Mouse (Mus musculus) mature B cell (primary cell): ENCODE results near the gene Rhbdf2.

Experiments used
- in situ Hi-C: fragments of 300-500 bp; cut with MboI; formaldehyde crosslinking; loops from 2 replicates; pipeline ENCODE4 v1.14.3; 2019

The Rhbdf2 gene

DNA sequence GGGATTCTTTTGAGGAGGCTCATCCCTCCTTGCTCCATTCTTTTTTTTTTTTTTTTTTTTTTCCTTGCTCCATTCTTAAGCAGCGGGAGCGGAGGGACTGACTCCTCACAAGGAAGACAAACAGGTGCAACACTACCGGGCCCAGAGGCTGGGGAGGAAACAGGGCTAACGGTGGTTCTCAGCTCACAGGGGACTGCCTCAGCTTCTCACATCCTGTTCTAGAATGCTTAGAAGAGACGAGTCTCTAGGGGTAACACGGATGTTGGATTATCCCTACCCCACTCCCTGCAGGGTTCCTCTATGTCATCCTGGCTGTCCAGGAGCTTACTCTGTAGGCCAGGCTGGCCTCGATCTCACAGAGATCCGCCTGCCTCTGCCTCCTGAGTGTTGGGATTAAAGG is 37.2 kb downstream of the Rhbdf2 start:
- in situ Hi-C loops, result no loop called here

DNA sequence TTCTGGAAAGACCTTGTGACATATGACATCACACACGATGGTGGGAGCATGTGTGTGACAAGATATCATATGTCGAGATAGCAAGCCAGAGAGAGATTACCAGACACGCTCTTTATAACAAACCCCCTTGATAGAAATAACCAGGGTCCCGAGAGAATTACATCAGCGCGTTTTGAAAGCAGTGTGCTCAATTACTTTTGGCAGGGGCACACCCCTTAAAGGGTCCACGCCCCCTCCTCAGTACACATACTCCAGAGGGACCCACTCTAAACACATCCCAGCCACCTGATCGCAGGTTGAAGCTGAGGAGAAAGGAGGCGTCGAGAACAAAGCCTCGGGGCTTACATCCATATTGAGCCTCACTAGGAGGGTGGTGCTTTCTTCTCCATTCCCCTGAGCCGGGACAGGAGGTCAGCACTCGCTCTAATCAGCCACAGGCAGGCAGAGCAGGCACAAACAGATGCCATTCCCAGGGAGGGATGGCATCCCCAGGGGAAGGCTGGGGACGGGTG is 37.7 kb downstream of the Rhbdf2 start:
- in situ Hi-C loops, result no loop called here

DNA sequence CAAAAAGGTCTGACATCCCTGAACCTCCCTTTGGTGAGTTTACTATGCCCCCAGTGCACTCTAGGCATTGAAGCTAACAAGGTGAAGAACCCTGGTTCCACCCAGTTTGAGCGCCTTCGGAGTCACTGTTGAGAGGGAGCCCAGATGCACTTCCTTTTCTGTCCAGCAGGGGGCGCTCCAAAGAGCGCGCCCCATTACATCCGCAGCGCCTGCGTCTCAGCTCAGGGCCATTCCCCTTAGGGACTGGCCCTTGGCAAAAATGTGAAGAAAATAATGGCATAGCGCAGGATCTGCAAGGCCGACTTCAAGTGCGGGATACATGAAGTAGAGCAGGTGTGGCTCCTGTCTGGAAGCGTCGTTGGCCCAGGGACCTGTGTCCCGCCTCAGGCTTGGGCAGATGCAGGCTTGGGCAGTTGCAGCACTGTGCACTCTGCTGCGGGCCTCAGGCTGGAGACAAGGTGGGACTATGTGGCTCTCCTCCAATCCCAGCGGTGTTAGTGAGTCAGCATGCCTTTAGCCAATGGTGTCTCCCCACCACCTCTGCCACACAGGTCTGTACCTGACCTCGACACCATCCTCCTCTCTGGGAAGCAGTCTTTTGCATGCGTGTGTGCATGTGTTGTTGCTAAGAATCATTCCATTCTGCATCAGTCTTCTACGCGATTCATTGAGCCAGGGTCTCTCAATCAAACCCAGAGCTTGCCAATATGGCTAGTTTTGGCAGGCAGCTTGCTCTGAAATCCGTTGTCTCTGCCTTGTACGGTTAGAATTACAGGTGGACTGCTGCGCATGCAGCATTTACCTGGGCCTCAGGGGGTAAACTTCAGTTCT is 39.8 kb downstream of the Rhbdf2 start:
- in situ Hi-C loops, result no loop called here

DNA sequence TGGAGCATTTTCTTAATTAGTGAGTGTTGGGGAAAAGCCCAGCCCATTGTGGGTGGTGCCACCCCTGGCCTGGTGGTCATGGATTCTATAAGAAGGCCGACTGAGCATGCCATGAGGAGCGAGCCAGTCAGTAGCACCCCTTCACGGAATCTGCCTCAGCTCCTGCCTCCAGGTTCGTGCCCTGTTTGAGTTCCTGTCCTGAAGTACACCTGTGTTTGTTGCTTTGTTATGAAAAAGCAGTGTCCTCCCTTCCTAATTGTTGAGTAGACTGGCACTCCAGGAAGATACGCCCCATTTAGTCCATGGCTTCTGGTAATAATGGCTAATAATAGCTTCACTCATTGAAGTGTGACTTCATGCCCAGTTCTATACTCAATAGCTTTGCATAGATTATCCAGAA is 40.5 kb downstream of the Rhbdf2 start, which contains the start of gene Aanat:
Gene Aanat (plus strand): TSS at position 123 of the 400 bp plus-strand sequence.
- in situ Hi-C loops, result no loop called here

DNA sequence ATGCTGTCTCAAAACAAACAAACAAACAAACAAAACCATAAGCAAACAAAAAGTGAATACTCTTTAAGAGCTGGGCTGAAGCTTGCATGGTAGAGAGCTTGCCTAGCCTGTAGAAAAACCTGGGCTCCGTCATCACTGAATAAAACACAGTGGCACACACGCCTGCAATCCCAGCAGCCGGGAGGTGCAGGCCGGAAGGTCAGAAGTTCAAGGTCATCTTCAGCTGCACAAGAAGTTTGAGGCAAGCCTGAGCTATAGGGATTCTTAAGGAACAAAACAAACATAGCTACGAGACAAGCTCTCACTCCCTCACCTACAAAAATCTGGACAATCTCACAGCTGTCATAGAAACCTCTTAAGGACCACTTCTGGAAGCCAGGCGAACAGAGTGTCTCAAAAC is 41.1 kb downstream of the Rhbdf2 start:
- in situ Hi-C loops, result no loop called here

DNA sequence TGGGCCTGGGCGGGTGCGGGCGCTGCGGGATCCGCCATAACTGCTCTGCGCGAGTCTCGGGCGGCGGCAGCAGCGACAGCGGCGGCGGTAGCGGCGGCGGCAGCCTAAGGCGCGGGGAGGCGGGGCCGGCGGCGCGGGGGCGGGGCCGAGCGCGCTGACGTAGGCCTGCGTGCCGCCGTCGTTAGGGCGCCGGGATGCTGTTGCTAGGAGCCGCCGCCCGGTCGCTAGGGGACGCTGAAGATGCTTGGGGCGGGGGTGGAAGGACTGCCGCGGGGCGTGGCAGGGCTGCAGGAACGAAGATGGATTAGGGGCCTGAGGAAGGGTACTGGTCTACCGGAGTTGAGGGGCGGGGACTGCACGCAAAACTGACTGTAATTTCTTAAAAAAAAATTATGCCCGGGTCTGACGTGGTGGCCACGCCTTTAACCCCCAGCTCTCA is 45.4 kb downstream of the Rhbdf2 start, which contains the start of gene Ube2o:
Gene Ube2o (minus strand): TSS at position 72 of the 439 bp plus-strand sequence.
- in situ Hi-C loops, result no loop called here

DNA sequence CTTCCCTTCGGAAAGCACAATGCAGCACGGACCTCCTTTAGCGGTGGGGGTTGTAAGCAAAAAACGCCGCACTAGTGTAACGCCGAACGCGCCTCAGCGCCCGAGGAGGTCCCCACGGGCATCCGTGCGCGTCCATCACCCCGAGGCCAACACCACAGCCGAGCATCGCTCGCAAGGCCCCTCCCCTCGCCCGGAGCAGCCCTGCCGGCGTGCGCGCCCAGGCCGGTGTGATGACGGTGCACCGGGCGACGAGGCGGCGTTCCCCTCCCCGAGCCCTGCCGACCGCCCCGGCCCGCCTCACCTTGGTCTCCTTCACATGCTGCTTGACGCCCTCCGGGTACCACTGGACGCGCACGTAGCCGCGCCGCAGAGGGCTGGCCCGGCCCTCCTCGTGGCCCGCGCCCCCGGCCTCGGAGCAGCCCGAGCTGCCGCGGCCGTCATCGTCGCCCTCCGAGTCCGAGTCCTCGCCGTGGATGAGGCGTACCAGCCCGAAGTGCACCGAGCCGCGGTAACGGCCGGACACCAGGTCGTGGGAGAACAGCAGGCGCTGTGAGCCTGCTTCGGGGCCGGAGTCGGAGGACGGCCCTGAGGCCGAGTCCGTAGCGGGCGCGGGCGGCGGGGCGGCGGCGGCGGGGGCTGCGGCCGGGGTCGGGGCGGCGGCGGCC is 46.0 kb downstream of the Rhbdf2 start:
- in situ Hi-C loops, result no loop called here

DNA sequence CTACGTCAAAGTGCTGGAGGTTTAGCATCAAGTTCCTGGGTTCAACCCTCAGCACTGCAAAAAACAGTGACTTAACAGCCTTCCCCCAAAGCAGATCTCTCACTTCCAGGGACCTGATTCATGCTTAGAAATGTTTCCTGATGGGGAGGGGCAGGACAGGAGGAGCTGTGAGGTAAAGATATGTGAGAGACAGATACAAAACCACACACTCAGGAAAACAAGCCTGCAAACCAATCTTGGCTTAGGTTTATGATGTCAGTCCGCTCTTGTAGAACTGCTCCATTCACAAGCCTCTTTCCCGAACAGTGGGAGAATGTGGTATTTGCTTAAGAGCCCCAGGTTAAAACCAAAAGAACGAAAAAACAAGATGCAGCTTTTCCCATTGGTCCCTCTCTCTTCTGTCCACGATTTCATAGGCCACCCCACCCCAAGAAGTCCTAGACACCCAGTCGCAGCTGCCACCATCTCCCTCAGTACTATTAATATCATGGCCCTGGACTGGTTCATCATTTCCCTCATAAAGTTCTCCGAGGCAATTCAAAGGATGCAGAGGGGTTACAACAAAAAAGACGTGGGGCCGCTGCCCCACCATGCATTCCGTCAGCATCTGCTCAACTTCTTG is 46.7 kb downstream of the Rhbdf2 start:
- in situ Hi-C loops, result no loop called here

DNA sequence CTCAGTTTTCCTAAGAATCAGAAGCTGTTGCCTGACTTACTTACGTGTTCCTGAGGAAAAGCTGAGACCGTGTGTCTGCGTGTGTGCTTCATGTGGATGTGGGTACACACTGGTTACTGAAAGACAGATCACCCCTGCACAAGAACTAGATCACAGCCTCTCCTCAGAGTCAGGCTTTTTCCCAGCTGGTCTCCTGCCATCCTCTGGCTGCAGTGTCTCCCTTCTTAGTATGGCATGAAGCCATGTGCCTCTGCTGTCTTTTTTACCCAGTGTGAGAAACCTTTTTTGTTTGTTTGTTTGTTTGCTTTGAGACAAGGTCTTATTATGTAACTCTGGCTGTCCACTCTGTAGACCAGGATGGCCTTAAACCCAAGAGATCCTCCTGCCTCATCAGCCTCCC is 47.5 kb downstream of the Rhbdf2 start:
- in situ Hi-C loops, result no loop called here

DNA sequence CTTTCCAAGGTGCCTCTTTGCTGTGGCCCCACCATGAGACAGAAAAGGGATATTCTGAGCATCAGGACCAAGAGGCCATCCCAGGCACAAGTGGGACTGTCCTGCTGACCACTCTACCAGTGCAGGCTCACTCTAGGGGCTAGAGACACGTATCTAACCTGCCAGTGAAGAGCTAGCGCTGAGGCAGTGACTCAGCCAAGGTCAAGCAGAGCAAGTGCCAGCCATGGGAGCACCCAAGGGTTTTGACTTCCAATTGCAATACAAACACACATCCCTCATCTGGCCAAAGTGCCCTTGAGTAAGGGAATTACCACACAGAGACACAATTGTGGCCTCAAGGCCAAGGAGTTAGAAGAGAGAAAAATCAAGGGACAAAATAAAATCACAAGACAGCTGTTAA is 51.4 kb downstream of the Rhbdf2 start:
- in situ Hi-C loops, result no loop called here

DNA sequence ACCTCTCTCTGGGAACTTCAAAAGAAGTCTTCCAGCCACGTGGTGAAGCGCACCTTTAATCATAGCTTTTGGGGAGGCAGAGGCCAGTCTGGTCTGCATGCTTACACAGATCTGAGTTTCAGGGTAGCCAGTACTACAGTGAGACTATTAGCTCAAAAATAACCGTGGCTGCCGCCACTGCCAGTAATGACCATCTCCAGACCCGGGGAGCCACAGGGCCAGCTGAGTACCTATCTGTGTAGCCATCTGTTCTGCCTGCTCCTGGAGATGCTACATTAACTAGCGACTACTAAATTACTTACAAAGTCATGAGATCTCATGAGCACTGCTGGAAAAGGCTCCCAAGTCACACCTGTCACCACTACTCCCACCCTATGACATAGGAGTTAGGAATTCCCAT is 51.8 kb downstream of the Rhbdf2 start:
- in situ Hi-C loops, result no loop called here

DNA sequence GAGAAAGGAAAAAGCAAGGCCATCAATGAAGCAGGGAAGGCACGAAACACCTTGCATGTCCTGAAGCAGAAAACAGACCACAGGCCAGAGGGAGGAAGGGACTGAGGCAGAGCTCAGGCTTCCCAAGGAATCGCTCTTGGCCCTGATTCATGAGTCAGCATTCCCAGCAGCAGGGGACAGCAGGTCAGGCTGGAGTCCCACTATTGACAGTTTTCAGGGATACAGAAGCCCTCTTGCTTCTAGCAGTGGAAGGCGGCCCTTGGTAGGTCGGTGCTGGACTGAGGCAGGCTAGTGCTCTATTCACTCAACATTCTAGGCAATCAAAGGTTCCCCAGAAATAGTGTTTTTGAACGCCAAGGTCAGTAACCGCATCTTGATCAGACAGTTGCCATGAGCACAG is 52.3 kb downstream of the Rhbdf2 start:
- in situ Hi-C loops, result no loop called here

DNA sequence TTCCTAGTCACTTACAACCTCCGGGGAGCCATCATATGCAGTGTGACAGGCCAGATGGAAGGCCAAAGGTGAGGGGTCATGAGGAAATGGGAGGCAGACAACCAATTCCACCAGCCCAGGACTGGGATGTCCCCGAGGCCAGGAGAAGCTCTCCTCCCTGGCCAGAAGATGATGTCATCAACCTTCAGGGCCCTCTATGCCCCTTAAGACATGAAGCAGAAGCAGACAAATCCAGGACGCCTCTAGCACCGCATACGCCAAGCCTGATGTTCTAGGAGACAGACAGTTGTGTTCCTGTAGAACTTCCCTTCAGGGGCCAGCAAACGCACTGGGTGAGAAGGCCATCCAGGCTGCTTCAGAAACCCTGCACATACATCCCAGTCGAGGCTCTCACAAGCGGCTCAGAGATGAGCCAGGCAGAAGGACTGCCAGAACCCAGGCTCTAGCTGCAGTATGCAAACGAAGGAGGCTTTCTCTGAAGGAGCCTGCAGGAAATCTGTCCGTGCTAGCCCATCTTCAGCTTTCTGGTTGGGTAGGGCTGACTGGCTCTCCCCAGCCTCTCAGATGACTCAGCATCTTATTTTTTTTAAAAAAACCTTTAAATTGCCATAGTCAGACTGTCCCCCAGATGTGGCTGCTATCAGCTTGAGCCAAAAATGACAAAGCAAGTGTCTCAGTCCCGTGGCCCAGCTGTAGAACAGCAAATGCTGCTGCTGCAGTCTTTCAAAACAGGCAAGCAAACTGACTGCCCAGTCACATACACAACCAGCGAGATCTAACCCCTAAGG is 53.9 kb downstream of the Rhbdf2 start:
- in situ Hi-C loops, result no loop called here

DNA sequence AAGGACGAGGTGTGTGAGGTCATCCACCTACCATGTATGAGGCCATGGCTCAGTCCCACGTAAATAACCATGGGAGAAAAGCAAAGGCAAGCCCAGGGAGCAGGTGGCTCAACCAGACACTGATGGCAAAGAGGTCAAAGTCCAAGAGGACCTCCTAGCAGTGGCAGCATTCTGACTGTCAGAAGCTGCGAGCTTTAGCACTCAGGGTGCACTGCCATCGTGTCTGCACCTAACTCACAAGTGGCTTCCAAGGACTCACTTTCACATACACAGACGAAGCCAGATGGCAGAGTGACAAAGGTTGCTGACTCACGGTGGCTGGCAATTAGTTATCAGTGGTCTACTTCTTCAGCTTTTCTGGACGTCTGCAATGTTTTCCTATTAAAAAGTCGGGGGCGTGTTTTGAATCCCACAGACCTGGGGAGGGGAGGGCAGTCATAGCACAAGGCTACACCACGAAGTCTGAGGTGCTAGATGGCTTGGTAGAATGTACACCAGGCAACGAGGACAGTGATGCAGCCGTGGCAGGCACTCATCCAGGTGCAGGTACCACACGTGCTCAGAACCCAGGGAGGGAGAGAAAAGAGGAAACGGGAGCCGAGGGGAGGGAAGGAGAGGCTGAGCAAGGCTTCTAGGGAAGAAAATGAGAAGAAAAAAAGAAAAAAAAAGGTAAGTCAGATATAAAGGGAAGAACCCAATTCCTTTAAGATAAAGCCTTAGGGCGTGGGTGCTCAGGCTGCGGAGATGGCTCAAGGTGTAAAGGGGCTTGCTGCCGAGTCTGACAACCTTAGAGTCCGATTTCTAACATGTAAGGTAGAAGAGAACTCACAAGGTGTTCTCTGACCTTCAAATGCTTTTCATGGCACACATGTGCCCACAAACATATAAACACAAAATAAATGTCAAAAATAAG is 54.8 kb downstream of the Rhbdf2 start:
- in situ Hi-C loops, result no loop called here

DNA sequence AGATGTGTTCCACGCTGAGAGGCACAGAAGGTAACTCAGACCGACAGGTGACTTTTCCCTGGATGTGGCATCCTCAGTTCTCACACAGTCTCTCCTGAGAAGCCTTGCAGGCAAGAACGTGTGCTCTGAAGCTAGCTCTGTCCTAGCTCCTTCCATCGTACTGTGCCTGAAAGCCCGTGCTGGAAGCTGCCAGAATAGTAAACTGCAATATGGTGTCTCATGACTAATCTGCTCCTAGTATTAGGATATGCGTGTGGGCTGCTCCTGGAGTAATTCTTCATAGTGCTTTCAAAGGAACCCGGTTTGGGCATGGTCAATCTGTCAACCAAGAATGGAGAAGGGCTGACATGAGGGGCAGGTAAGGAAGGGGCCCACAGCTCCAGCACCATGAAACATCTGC is 56.0 kb downstream of the Rhbdf2 start:
- in situ Hi-C loops, result no loop called here

DNA sequence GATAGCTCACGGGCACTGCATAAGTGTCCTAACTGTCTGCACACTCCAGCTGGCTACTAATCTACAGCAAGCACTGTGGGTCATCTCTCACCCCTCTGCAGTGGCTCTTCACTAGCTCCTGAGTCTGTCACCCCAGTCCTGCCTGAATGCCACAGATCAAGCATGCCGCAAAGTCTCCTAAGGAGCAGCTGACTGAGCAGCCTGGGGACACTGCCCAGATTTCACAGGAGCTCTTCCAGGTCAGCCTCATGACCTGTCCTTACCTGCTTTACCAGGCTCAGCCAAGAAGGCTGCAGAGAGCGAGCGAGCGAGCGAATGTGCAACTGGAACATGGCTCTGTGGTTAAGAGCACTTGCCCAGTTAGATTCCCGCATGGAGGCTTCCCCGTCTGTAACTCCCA is 59.3 kb downstream of the Rhbdf2 start:
- in situ Hi-C loops, result no loop called here

DNA sequence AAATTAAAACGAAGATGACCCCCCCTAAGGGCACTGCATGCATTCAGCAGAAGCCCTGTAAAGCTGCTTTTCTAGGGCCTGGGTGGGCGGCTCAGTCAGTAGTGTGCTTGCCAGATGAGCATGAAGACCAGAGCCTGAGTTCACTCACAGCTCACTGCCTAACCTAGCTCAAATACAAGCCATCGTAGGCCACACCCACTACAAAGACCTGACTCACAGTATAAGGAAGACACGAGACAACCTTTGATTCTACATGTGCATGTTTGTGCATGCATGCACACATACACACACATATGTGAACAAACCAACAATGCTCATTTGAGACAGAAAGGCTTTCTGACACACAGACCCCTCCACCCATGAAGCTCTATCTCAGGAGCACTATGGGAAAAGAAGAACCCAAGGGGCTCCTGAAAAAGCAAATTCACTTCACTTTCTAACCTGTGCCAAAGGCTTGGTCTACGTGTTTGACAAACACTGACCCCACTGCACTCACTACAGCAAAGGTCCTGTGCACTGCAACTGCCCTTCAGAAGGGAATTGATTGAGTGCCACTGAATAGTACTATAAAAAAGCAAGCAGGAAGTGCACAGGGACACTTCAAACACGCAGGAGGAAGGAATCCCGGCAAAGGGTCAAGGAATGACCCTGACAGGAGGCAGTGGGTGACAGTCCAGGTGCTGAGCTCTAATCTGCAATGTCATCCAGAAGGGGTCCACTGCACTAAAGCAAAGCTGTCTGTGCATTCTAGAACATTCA is 61.4 kb downstream of the Rhbdf2 start:
- in situ Hi-C loops, result no loop called here

DNA sequence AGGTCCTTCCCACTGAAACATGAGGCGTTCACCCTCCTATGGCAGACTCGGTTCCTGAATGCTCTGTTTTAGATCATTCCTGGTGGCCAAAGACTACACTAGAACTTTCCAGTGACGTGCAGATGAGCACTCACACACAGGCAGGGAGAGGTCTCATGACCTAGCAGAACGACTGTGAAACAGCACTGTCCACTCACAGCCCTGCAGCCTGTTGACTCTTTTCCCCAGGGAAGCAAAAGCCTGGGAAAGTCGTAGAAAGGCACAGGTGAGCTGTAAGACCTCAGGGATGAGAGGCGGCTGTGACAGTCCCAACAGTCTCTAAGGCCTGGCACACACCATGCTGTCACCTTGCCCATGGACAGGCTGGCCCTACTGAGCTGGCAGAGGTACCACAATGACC is 70.5 kb downstream of the Rhbdf2 start:
- in situ Hi-C loops, result no loop called here

DNA sequence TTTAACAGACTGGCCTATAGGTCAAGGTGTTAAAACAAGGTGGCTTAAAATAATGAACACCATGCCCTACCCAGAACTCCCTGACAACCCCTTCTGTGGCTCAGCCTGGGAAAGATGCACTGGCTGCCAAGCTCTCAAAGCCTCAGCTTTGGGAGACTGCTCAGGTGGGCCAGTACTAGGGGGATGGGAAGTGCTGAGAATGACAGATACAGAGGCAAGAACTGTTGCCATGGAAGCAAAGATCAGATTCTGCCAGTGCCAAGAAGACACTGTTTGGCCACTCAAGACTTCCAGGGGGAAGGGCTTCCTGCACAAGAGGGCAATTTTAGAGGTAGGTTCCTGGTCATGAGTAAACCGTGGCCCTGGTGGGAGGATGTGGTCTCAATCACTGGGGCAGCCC is 71.2 kb downstream of the Rhbdf2 start:
- in situ Hi-C loops, result no loop called here
